Mouse (Mus musculus): ENCODE results near the gene Dtnb. TPM values are rescaled to one million over a fixed set of nuclear protein-coding genes. Genes with fewer than 3 reads are reported as not detected.

The Dtnb gene
- polyA plus RNA-seq, 1 experiment from 2014 or later, result 27.0 TPM

GRCm38 (mm10) chr12:3783196-3783825 lies 211.1 kb downstream of the Dtnb start:
- WGBS, result 63% methylated on average over 3 of the region's 3 CpGs
- H3K27ac ChIP-seq (ENCODE audit: low read depth, low read length), result no peak overlapping the region

GRCm38 (mm10) chr12:3784258-3784657 lies 212.1 kb downstream of the Dtnb start:
- Histone ChIP-seq H3K27ac (ENCODE audit: low read depth, low read length) (no peak overlapping the region), H3K4me3 (ENCODE audit: low read depth, low read length) (no peak overlapping the region), H3K4me2 (no peak overlapping the region), H3K9me3 (ENCODE audit: control insufficient read depth, low read length) (no peaks in the 10 kb centered on the region), H3K27me3 (replicated peaks; ENCODE audit: control insufficient read depth, insufficient read depth, low read length) (no peaks in the 10 kb centered on the region), H3K36me3 (ENCODE audit: control insufficient read depth, insufficient read depth, low read length) (no peaks in the 10 kb centered on the region), H3K9ac (ENCODE audit: low read depth, low read length) (no peak overlapping the region), H3K4me1 (replicated peaks; ENCODE audit: control insufficient read depth, insufficient read depth, low read length) (peaks cover 39% of the 10 kb centered on the region)
- WGBS, result 79% methylated on average over 2 of the region's 2 CpGs
- DNase-seq (ENCODE audit: low spot score) (no peak), ATAC-seq (replicated peaks; ENCODE audit: low FRiP score) (no peak)

More at GRCm38 (mm10) chr12:3783196-3783825, 211.1 kb downstream of the Dtnb start:
- no peaks in the 10 kb centered on the region for H3K36me3 ChIP-seq (ENCODE audit: control insufficient read depth, insufficient read depth, low read length)
- no peak overlapping the region for H3K4me2 ChIP-seq
- ATAC-seq (replicated peaks; ENCODE audit: low FRiP score), result no peak
- H3K4me1 ChIP-seq (replicated peaks; ENCODE audit: control insufficient read depth, insufficient read depth, low read length), result peaks cover 39% of the 10 kb centered on the region
- no peak overlapping the region for H3K4me3 ChIP-seq (ENCODE audit: low read depth, low read length)
- no peaks in the 10 kb centered on the region for H3K27me3 ChIP-seq (replicated peaks; ENCODE audit: control insufficient read depth, insufficient read depth, low read length)
- DNase-seq (ENCODE audit: low spot score), result no peak
- no peak overlapping the region for H3K9ac ChIP-seq (ENCODE audit: low read depth, low read length)
- H3K9me3 ChIP-seq (ENCODE audit: control insufficient read depth, low read length), result no peaks in the 10 kb centered on the region

GRCm38 (mm10) chr12:3784729-3785128 lies 212.5 kb downstream of the Dtnb start:
- H3K4me3 ChIP-seq (ENCODE audit: low read depth, low read length), result no peak overlapping the region
- H3K9ac ChIP-seq (ENCODE audit: low read depth, low read length), result no peak overlapping the region
- H3K4me1 ChIP-seq (replicated peaks; ENCODE audit: control insufficient read depth, insufficient read depth, low read length), result peaks cover 37% of the 10 kb centered on the region
- H3K4me2 ChIP-seq, result no peak overlapping the region
- 60% methylated on average over 4 of the region's 4 CpGs for WGBS
- ATAC-seq (replicated peaks; ENCODE audit: low FRiP score) (no peak), DNase-seq (ENCODE audit: low spot score) (no peak)
- no peaks in the 10 kb centered on the region for H3K9me3 ChIP-seq (ENCODE audit: control insufficient read depth, low read length)
- H3K27me3 ChIP-seq (replicated peaks; ENCODE audit: control insufficient read depth, insufficient read depth, low read length), result no peaks in the 10 kb centered on the region
- H3K27ac ChIP-seq (ENCODE audit: low read depth, low read length), result no peak overlapping the region
- H3K36me3 ChIP-seq (ENCODE audit: control insufficient read depth, insufficient read depth, low read length), result no peaks in the 10 kb centered on the region

- ATAC-seq (replicated peaks; ENCODE audit: low FRiP score), result no peak
- H3K27me3 ChIP-seq (replicated peaks; ENCODE audit: control insufficient read depth, insufficient read depth, low read length), result no peaks in the 10 kb centered on the region
- H3K27ac ChIP-seq (ENCODE audit: low read depth, low read length), result no peak overlapping the region
- no peaks in the 10 kb centered on the region for H3K9me3 ChIP-seq (ENCODE audit: control insufficient read depth, low read length)
- no peaks in the 10 kb centered on the region for H3K36me3 ChIP-seq (ENCODE audit: control insufficient read depth, insufficient read depth, low read length)
- no peak overlapping the region for H3K9ac ChIP-seq (ENCODE audit: low read depth, low read length)
- WGBS, result 48% methylated on average over 3 of the region's 3 CpGs
- no peak for DNase-seq (ENCODE audit: low spot score)
- H3K4me3 ChIP-seq (ENCODE audit: low read depth, low read length), result no peak overlapping the region
- peaks cover 21% of the 10 kb centered on the region for H3K4me1 ChIP-seq (replicated peaks; ENCODE audit: control insufficient read depth, insufficient read depth, low read length)
- no peak overlapping the region for H3K4me2 ChIP-seq
Measured at GRCm38 (mm10) chr12:3787041-3787440, 214.9 kb downstream of the Dtnb start.

- H3K9me3 ChIP-seq (ENCODE audit: control insufficient read depth, low read length), result no peaks in the 10 kb centered on the region
- no peak overlapping the region for H3K27ac ChIP-seq (ENCODE audit: low read depth, low read length)
- H3K36me3 ChIP-seq (ENCODE audit: control insufficient read depth, insufficient read depth, low read length), result no peaks in the 10 kb centered on the region
- H3K27me3 ChIP-seq (replicated peaks; ENCODE audit: control insufficient read depth, insufficient read depth, low read length), result no peaks in the 10 kb centered on the region
- no peak overlapping the region for H3K4me3 ChIP-seq (ENCODE audit: low read depth, low read length)
- H3K4me2 ChIP-seq, result no peak overlapping the region
- peaks cover 17% of the 10 kb centered on the region for H3K4me1 ChIP-seq (replicated peaks; ENCODE audit: control insufficient read depth, insufficient read depth, low read length)
- H3K9ac ChIP-seq (ENCODE audit: low read depth, low read length), result no peak overlapping the region
- 48% methylated on average over 1 of the region's 1 CpGs for WGBS
- ATAC-seq (replicated peaks; ENCODE audit: low FRiP score) (no peak), DNase-seq (ENCODE audit: low spot score) (no peak)
Measured at GRCm38 (mm10) chr12:3787541-3787940, 215.4 kb downstream of the Dtnb start.

GRCm38 (mm10) chr12:3788421-3789051 lies 216.4 kb downstream of the Dtnb start:
- no peak for ATAC-seq (replicated peaks; ENCODE audit: low FRiP score)
- no peak overlapping the region for H3K27ac ChIP-seq (ENCODE audit: low read depth, low read length)
- H3K4me3 ChIP-seq (ENCODE audit: low read depth, low read length), result no peak overlapping the region
- H3K4me2 ChIP-seq, result no peak overlapping the region
- DNase-seq (ENCODE audit: low spot score), result no peak
- H3K36me3 ChIP-seq (ENCODE audit: control insufficient read depth, insufficient read depth, low read length), result no peaks in the 10 kb centered on the region
- 58% methylated on average over 5 of the region's 5 CpGs for WGBS
- H3K27me3 ChIP-seq (replicated peaks; ENCODE audit: control insufficient read depth, insufficient read depth, low read length), result peaks cover 5% of the 10 kb centered on the region
- H3K9ac ChIP-seq (ENCODE audit: low read depth, low read length), result no peak overlapping the region
- H3K9me3 ChIP-seq (ENCODE audit: control insufficient read depth, low read length), result no peaks in the 10 kb centered on the region
- peaks cover 11% of the 10 kb centered on the region for H3K4me1 ChIP-seq (replicated peaks; ENCODE audit: control insufficient read depth, insufficient read depth, low read length)

- ATAC-seq (replicated peaks; ENCODE audit: low FRiP score) (no peak), DNase-seq (ENCODE audit: low spot score) (no peak)
- H3K4me1 ChIP-seq (replicated peaks; ENCODE audit: control insufficient read depth, insufficient read depth, low read length), result peaks cover 10% of the 10 kb centered on the region
- no peak overlapping the region for H3K4me3 ChIP-seq (ENCODE audit: low read depth, low read length)
- no peak overlapping the region for H3K4me2 ChIP-seq
- no peak overlapping the region for H3K27ac ChIP-seq (ENCODE audit: low read depth, low read length)
- H3K9ac ChIP-seq (ENCODE audit: low read depth, low read length), result no peak overlapping the region
- no peaks in the 10 kb centered on the region for H3K36me3 ChIP-seq (ENCODE audit: control insufficient read depth, insufficient read depth, low read length)
- H3K27me3 ChIP-seq (replicated peaks; ENCODE audit: control insufficient read depth, insufficient read depth, low read length), result peaks cover 13% of the 10 kb centered on the region
- H3K9me3 ChIP-seq (ENCODE audit: control insufficient read depth, low read length), result no peaks in the 10 kb centered on the region
- 71% methylated on average over 5 of the region's 5 CpGs for WGBS
Measured at GRCm38 (mm10) chr12:3789626-3790185, 217.5 kb downstream of the Dtnb start.

- DNase-seq (ENCODE audit: low spot score) (no peak), ATAC-seq (replicated peaks; ENCODE audit: low FRiP score) (no peak)
- H3K9me3 ChIP-seq (ENCODE audit: control insufficient read depth, low read length), result no peaks in the 10 kb centered on the region
- no peaks in the 10 kb centered on the region for H3K36me3 ChIP-seq (ENCODE audit: control insufficient read depth, insufficient read depth, low read length)
- H3K4me3 ChIP-seq (ENCODE audit: low read depth, low read length), result peak overlapping the region; percentile 13; the same call in 1 of the 2 replicates
- peaks cover 13% of the 10 kb centered on the region for H3K27me3 ChIP-seq (replicated peaks; ENCODE audit: control insufficient read depth, insufficient read depth, low read length)
- peak overlapping the region; percentile 58 for H3K4me2 ChIP-seq
- no peak overlapping the region for H3K9ac ChIP-seq (ENCODE audit: low read depth, low read length)
- H3K27ac ChIP-seq (ENCODE audit: low read depth, low read length), result no peak overlapping the region
- 48% methylated on average over 7 of the region's 7 CpGs for WGBS
- H3K4me1 ChIP-seq (replicated peaks; ENCODE audit: control insufficient read depth, insufficient read depth, low read length), result 0 out of 2 replicates have a peak, but pooled peaks cover 3% of the 10 kb centered on the region
Measured at GRCm38 (mm10) chr12:3791257-3791656, 219.1 kb downstream of the Dtnb start.

Data from liver, embryonic 11.5 days (tissue).